Mouse (Mus musculus): ENCODE data around the gene Gtsf1. TPM values are rescaled to one million over a fixed set of nuclear protein-coding genes. Genes with fewer than 3 reads are reported as not detected.

The Gtsf1 gene
- polyA plus RNA-seq, 1 experiment from 2014 or later, result not detected

Other genes with a start within 250 kb of the Gtsf1 start
- 233 and 250 TPM in 2 replicates for gene Cbx5, start 190.7 kb downstream of the Gtsf1 start, polyA plus RNA-seq (2016; fragmentation: Nextera tagmentation; extraction: Ambion mirVana)
- gene Hnrnpa1, start 190.0 kb downstream of the Gtsf1 start, polyA plus RNA-seq (2016; fragmentation: Nextera tagmentation; extraction: Ambion mirVana), result 1,521 and 1,527 TPM in 2 replicates
- 2.1 and 3.4 TPM in 2 replicates for gene Nfe2, start 172.1 kb downstream of the Gtsf1 start, polyA plus RNA-seq (2016; fragmentation: Nextera tagmentation; extraction: Ambion mirVana)
- gene Copz1, start 157.8 kb downstream of the Gtsf1 start, polyA plus RNA-seq (2016; fragmentation: Nextera tagmentation; extraction: Ambion mirVana), result 226 and 228 TPM in 2 replicates
- gene Gpr84, start 119.9 kb downstream of the Gtsf1 start, polyA plus RNA-seq (2016; fragmentation: Nextera tagmentation; extraction: Ambion mirVana), result 0.10 and 0.37 TPM in 2 replicates
- gene Zfp385a, start 90.4 kb downstream of the Gtsf1 start, polyA plus RNA-seq (2016; fragmentation: Nextera tagmentation; extraction: Ambion mirVana), result 16.1 and 16.8 TPM in 2 replicates
- gene Itga5, start 63.7 kb downstream of the Gtsf1 start, polyA plus RNA-seq (2016; fragmentation: Nextera tagmentation; extraction: Ambion mirVana), result 16.8 and 17.3 TPM in 2 replicates
- gene Gtsf2, start 18.0 kb upstream of the Gtsf1 start, polyA plus RNA-seq (2016; fragmentation: Nextera tagmentation; extraction: Ambion mirVana), result not detected in 2 replicates
- 1.2 and 1.6 TPM in 2 replicates for gene Nckap1l, start 23.3 kb upstream of the Gtsf1 start, polyA plus RNA-seq (2016; fragmentation: Nextera tagmentation; extraction: Ambion mirVana)
- 42.7 and 45.8 TPM in 2 replicates for gene Pde1b, start 72.6 kb upstream of the Gtsf1 start, polyA plus RNA-seq (2016; fragmentation: Nextera tagmentation; extraction: Ambion mirVana)
- 55.9 and 57.7 TPM in 2 replicates for gene Ppp1r1a, start 107.5 kb upstream of the Gtsf1 start, polyA plus RNA-seq (2016; fragmentation: Nextera tagmentation; extraction: Ambion mirVana)
- not detected in 2 replicates for gene Glycam1, start 134.6 kb upstream of the Gtsf1 start, polyA plus RNA-seq (2016; fragmentation: Nextera tagmentation; extraction: Ambion mirVana)

All from forebrain, embryonic 12.5 days (tissue).